Mouse (Mus musculus) neural tube, embryonic 14.5 days (tissue): ENCODE data around the gene Anks1b. TPM values are rescaled to one million over a fixed set of nuclear protein-coding genes. Genes with fewer than 3 reads are reported as not detected.

Experiments used
- ATAC-seq: fragments of 200-750 bp; cut with Nextera tagmentation; 2 replicates; pipeline ENCODE4 v1.8.0; 2017; ENCODE audit warnings: low read depth, mild to moderate bottlenecking, moderate TSS enrichment, moderate library complexity
- H3K27ac ChIP-seq: fragments of 300-500 bp; sonication (generic); 2 replicates; pipeline ENCODE4 v1.5.1; 2014; ENCODE audit warnings: low read depth, mild to moderate bottlenecking, control low read depth, low read length, moderate library complexity, mixed read lengths
- H3K27me3 ChIP-seq: fragments of 300-500 bp; sonication (generic); 2 replicates; pipeline ENCODE4 v1.6.1; 2014; ENCODE audit warnings: low read length; ENCODE audit not compliant: control insufficient read depth, insufficient read depth
- H3K36me3 ChIP-seq: fragments of 300-500 bp; sonication (generic); 2 replicates; pipeline ENCODE4 v1.6.1; 2014; ENCODE audit warnings: low read length, mixed read lengths; ENCODE audit not compliant: control insufficient read depth, insufficient read depth
- H3K4me1 ChIP-seq: fragments of 300-500 bp; sonication (generic); 2 replicates; pipeline ENCODE4 v1.6.1; 2014; ENCODE audit warnings: low read length; ENCODE audit not compliant: control insufficient read depth, insufficient read depth
- H3K4me2 ChIP-seq: fragments of 300-500 bp; sonication (generic); 2 replicates; pipeline ENCODE4 v1.6.1; 2014; ENCODE audit warnings: mild to moderate bottlenecking, low read depth, low read length, control low read depth
- H3K4me3 ChIP-seq: fragments of 300-500 bp; sonication (generic); 2 replicates; pipeline ENCODE4 v1.5.1; 2014; ENCODE audit warnings: low read depth, low read length, control low read depth, mixed read lengths
- H3K9ac ChIP-seq: fragments of 300-500 bp; sonication (generic); replicated peaks from 2 replicates; pipeline ENCODE4 v1.6.1; 2014; ENCODE audit warnings: low read depth, mild to moderate bottlenecking, control low read depth, low read length, mixed read lengths
- H3K9me3 ChIP-seq: fragments of 300-500 bp; sonication (generic); 2 replicates; pipeline ENCODE4 v1.6.1; 2016; ENCODE audit warnings: low read length; ENCODE audit not compliant: control insufficient read depth
- WGBS: fragments of 180-500 bp; shearing (Covaris S2); extraction: QIAGEN DNeasy Blood & Tissue Kit; methylation state at CpG from one replicate; pipeline ENCODE4 v1.1.7; 2014; 5-methylcytosine and 5-hydroxymethylcytosine counted together
- polyA plus RNA-seq: library from polyadenylated mRNA; unstranded; fragments of >200 nt; fragmentation: Nextera tagmentation; extraction: Ambion mirVana; gene quantifications from 2 replicates; pipeline ENCODE4 v1.2.1, GENCODE M21; 2014

Gene Anks1b
- polyA plus RNA-seq, 1 experiment from 2014 or later, result 79.1 TPM

- Histone ChIP-seq H3K4me3 (peak overlapping the region; percentile 62), H3K4me1 (no peaks in the 10 kb centered on the region; the same call in 1 of the 2 replicates), H3K4me2 (peak overlapping the region; percentile 67), H3K9ac (peak overlapping the region; percentile 84), H3K9me3 (no peaks in the 10 kb centered on the region), H3K27ac (peak overlapping the region; percentile 94), H3K36me3 (no peaks in the 10 kb centered on the region), H3K27me3 (no peaks in the 10 kb centered on the region)
- ATAC-seq, result peak; percentile 84
- under 1% methylated on average over 37 of the region's 73 CpGs for WGBS
Observed at GRCm38 (mm10) chr10:90828581-90829393, 955.5 kb downstream of the Anks1b start.

GRCm38 (mm10) chr10:90829394-90830267 is 956.3 kb downstream of the Anks1b start:
- Histone ChIP-seq H3K27ac (peak overlapping the region; percentile 94), H3K9me3 (no peaks in the 10 kb centered on the region), H3K9ac (peak overlapping the region; percentile 84), H3K4me3 (peak overlapping the region; percentile 62), H3K27me3 (no peaks in the 10 kb centered on the region), H3K4me2 (peak overlapping the region; percentile 67), H3K36me3 (no peaks in the 10 kb centered on the region), H3K4me1 (no peaks in the 10 kb centered on the region; the same call in 1 of the 2 replicates)
- WGBS, result under 1% methylated on average over 36 of the region's 76 CpGs
- peak; percentile 90 for ATAC-seq

DNA sequence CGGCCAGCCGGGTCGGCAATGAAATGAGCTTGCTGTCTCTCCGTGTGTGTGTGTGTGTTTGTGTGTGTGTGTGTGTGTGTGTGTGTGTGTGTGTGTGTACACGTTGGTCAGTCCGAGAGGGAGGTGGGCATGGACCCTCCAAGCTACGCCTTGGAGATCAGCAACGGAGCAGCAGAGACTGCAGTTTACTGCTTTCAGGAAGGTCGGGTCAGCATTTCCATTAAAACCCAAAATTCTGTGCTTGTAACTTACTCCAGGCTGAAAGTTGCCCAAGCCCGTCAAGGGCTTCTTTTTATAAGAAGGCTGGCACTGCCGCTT is 956.9 kb downstream of the Anks1b start:
- H3K4me1 ChIP-seq, result no peaks in the 10 kb centered on the region; the same call in 1 of the 2 replicates
- no peaks in the 10 kb centered on the region for H3K36me3 ChIP-seq
- WGBS, result under 1% methylated on average over 11 of the region's 11 CpGs
- H3K9ac ChIP-seq, result peak overlapping the region; percentile 84
- peak overlapping the region; percentile 62 for H3K4me3 ChIP-seq
- ATAC-seq, result no peak
- H3K27ac ChIP-seq, result peak overlapping the region; percentile 94; the same call in 1 of the 2 replicates
- peak overlapping the region; percentile 67 for H3K4me2 ChIP-seq
- no peaks in the 10 kb centered on the region for H3K9me3 ChIP-seq
- no peaks in the 10 kb centered on the region for H3K27me3 ChIP-seq

GRCm38 (mm10) chr10:90830591-90831287 is 957.4 kb downstream of the Anks1b start:
- H3K4me3 ChIP-seq, result peak overlapping the region; percentile 62
- H3K4me2 ChIP-seq, result peak overlapping the region; percentile 67
- no peaks in the 10 kb centered on the region for H3K36me3 ChIP-seq
- WGBS, result 3% methylated on average over 21 of the region's 21 CpGs
- no peaks in the 10 kb centered on the region for H3K27me3 ChIP-seq
- H3K9ac ChIP-seq, result peak overlapping the region; percentile 84
- ATAC-seq, result no peak
- H3K4me1 ChIP-seq, result no peaks in the 10 kb centered on the region; the same call in 1 of the 2 replicates
- H3K9me3 ChIP-seq, result no peaks in the 10 kb centered on the region
- H3K27ac ChIP-seq, result peak overlapping the region; percentile 52; the same call in 1 of the 2 replicates

DNA sequence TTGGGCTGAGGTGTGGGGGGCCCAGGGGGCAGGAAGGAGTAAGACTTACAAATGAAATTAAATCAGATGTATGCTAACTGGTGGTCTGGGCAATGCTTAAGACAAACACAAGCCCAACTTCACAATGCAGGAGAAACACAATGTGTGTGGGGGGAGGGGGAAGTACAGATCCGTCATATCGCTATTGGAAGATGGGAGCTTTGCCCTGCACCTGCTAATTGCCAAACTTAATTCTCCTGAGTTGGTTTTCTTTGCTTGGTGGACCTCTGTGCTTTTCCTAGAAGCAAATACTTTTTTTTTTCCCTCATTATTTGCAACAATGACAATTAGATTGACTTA is 957.9 kb downstream of the Anks1b start:
- Histone ChIP-seq H3K36me3 (no peaks in the 10 kb centered on the region), H3K4me1 (no peaks in the 10 kb centered on the region; the same call in 1 of the 2 replicates), H3K27ac (peak overlapping the region; percentile 52; the same call in 1 of the 2 replicates), H3K4me2 (peak overlapping the region; percentile 67), H3K27me3 (no peaks in the 10 kb centered on the region), H3K9ac (peak overlapping the region; percentile 84), H3K9me3 (no peaks in the 10 kb centered on the region), H3K4me3 (peak overlapping the region; percentile 62)
- ATAC-seq, result no peak
- WGBS, result 9% methylated on average over 2 of the region's 2 CpGs

- no peaks in the 10 kb centered on the region; the same call in 1 of the 2 replicates for H3K4me1 ChIP-seq
- H3K9me3 ChIP-seq, result no peaks in the 10 kb centered on the region
- no peak overlapping the region for H3K4me2 ChIP-seq
- H3K36me3 ChIP-seq, result no peaks in the 10 kb centered on the region
- WGBS, result 48% methylated on average over 5 of the region's 5 CpGs
- no peak overlapping the region for H3K4me3 ChIP-seq
- no peaks in the 10 kb centered on the region for H3K27me3 ChIP-seq
- H3K27ac ChIP-seq, result no peak overlapping the region
- no peak for ATAC-seq
- H3K9ac ChIP-seq, result no peak overlapping the region
Observed at GRCm38 (mm10) chr10:90834306-90834705, 961.0 kb downstream of the Anks1b start.

GRCm38 (mm10) chr10:90835195-90835594 is 961.9 kb downstream of the Anks1b start:
- no peak overlapping the region for H3K9ac ChIP-seq
- H3K36me3 ChIP-seq, result no peaks in the 10 kb centered on the region
- no peaks in the 10 kb centered on the region for H3K27me3 ChIP-seq
- ATAC-seq, result no peak
- H3K4me1 ChIP-seq, result no peaks in the 10 kb centered on the region; the same call in 1 of the 2 replicates
- no peak overlapping the region for H3K4me3 ChIP-seq
- no peak overlapping the region for H3K27ac ChIP-seq
- no peak overlapping the region for H3K4me2 ChIP-seq
- no peaks in the 10 kb centered on the region for H3K9me3 ChIP-seq

DNA sequence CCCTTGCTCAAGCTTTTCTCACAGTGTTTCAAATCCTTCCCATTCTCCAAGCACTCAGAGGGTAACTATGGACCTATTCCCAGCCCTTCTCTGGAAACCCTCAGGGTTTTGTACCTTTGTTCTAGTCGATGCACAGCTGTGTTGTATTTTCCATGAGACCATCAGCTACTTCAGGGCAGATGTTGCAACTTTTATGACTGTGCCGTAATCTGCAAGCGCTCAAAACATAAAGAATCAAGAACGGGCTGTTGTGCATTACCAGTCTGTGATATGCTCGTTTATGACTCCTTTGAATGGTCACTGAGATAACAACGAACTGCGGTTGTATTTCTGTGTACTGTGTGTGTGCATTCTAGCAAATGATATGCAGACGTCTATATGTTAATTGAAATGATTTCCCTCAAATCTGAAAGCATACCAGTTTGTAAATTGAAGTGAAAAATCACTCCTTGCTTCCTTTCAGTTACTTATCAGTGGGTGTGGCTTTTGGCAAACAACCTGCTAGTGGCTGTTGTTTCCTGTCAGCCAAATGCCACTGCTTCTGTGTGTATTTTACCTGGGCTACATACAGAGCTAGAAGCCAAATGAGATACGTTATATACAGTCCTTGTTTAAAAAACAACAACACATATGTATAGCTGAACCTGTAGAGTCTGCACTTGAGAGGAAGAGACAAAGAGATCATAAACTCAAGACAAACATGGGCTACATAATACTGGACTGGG is 966.5 kb downstream of the Anks1b start:
- H3K4me1 ChIP-seq, result no peaks in the 10 kb centered on the region
- no peak overlapping the region for H3K4me2 ChIP-seq
- H3K27me3 ChIP-seq, result no peaks in the 10 kb centered on the region
- no peak overlapping the region for H3K4me3 ChIP-seq
- no peak overlapping the region for H3K9ac ChIP-seq
- no peak for ATAC-seq
- H3K36me3 ChIP-seq, result no peaks in the 10 kb centered on the region
- no peak overlapping the region for H3K27ac ChIP-seq
- 82% methylated on average over 9 of the region's 9 CpGs for WGBS
- no peaks in the 10 kb centered on the region for H3K9me3 ChIP-seq
